Mouse (Mus musculus) cerebellum, adult 2 months (tissue): ENCODE measurements around the gene Tifa.

Experiments used
- CTCF ChIP-seq: fragments of 200-500 bp; IDR thresholded peaks from 2 replicates; pipeline ENCODE4 v1.5.1; 2011; ENCODE audit warnings: low read depth, mild to moderate bottlenecking, control low read depth, low read length, moderate library complexity, borderline replicate concordance; ENCODE audit not compliant: insufficient read depth
- POLR2A ChIP-seq: fragments of 200-500 bp; IDR thresholded peaks from 2 replicates; pipeline ENCODE4 v1.6.1; 2011; ENCODE audit warnings: low read length, control low read depth, borderline replicate concordance; ENCODE audit not compliant: insufficient read depth

DNA sequence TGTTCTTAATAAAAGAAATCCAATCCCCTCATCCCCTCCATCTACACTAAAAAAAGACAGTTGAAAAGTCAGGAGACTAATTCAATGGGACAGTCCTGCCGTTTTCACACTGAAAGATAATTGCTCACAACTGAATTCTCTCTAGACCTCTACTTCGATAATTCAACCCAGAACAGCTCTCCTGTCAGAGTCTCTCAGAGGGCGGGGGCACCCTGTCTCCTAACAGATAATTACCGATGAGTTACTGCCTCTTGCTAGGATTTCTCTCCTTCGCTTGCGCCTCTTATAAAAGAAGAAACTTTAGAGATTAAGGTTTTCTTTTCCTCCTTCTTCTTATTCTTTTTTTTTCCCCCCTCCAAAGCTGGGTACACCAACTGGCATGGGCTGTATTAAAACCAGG is 44.1 kb upstream of the Tifa start:
- no peak for TF ChIP-seq CTCF
- TF ChIP-seq POLR2A: no peak
